Mouse (Mus musculus) stomach, adult 2 months (tissue): ENCODE results near the gene Zbtb24. TPM values are rescaled to one million over a fixed set of nuclear protein-coding genes. Genes with fewer than 3 reads are reported as not detected.

Experiments
- polyA plus RNA-seq: library from polyadenylated mRNA; depleted of rRNA; stranded (reverse); fragments of >200 nt; gene quantifications from 2 replicates; pipeline ENCODE4 v1.2.3, GENCODE M21; 2012; rRNA removed

Zbtb24 gene
- 4.2 and 4.6 TPM in 2 replicates for polyA plus RNA-seq

DNA sequence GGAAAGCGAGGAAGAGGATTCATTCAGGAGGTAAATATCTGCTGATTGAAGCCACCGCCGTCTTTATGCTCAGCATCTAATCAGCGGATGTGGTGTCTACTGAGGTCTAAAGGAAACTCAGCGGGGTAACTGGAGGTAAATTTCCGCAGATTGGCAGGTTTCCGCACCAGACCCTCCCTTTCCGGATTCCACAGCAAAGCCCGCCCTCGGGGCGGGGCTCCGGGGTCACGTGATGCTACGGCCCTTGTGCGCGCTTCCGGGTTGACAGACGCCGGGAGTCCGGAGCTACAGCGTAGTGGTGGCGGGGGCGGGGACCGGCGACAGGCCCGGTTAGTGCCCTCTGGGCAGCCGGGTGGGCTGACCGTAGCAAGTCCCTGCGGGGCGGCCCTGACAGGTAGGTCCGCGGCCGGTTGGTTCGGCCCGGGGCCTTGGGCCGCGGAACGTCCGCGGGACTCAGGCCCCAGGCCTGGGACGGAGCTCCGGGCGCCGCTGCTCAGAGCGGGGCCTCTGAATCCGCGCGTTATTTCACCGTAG lies at the start of gene Zbtb24:
Gene Zbtb24 (plus strand): TSS at position 247 of the 534 bp plus-strand sequence.

DNA sequence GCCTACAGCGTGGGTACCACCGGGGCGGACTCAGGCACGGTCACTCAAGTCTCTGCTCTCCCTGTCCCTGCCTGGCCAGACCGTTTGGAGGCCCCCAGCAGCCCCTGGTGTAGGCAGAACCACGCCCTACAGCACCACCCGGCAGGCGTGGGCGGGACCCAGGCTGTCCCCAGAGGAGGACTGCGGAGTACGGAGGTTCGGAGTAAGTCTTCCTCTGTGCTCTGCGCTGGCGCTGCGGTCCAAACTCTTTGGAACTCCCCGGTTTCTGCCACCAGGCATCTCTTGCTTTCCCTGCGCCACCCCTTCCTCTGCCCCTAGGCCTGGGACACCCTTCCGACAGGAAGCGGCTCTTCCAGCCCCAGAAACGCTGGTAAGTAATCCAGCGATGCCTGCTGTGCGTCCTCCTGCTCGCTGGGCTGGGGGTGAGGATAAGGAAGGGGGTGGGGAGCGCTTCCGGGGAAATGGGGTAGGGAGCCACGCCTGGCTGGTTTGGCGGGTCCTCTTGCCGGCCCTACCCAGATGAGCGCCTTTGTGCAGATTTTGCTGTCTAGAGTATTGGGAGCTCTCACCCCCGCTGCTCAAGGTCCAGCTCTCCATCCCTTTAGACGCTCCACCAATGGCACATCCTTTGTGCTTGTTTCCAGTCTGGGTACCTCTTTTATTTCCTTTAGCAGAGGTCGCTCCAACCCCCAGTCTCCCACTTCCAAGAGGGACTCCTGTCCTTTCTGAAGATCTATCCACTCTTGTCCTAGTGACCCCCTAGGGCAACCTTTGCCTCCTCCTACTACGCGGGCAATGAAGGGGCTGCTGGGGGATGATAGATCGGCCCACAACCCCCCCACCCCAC lies 26.2 kb downstream of the Zbtb24 start, which contains the start of gene Mical1:
Gene Mical1 (plus strand): TSS at position 144 of the 847 bp plus-strand sequence.

DNA sequence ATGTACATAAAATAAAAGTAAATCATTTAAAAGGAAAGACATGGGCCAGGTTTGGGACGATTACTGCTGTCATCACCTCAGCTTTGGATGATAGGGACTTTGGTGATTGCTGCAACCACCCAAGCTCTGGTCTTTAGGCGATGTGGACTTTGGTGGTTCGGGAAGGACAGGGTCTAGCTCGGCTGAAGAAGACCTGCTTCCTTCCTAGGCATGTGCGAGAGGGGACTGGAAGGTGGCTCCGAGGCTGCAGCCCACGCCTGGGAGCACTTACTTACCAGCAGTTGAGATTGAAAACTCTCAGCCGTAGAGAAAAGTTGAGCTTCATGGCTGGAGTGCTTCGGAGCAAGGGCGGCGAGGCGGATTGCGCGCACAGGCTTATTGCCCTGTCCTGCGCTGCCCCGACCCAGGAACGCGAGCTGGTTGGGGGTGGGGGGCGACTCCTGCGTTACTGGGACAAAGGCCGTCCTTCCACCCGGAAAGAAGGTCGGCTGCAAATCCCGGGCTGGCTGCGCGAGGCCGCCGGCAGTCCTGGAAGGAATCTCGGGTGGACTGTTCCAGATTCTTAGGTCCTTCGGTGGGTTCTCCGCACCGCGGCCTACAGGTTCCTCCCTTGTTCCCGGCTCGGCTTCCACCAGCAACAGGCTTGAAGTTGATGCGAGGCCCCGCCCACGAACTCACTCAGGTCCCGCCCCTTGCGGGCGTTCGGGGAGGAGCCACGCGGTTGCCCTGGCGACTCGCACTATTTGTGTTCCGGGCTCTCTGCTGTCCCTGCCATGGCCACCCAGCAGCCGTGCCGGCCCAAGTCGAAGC lies 39.7 kb downstream of the Zbtb24 start, which contains the start of the genes Smpd2 and Ppil6:
Gene Smpd2 (minus strand): TSS at position 662 of the 810 bp plus-strand sequence.
Gene Ppil6 (plus strand): TSS at position 732 of the 810 bp plus-strand sequence.

Other genes with a start within 250 kb of the Zbtb24 start
- 3.0 and 3.2 TPM in 2 replicates for gene Fig4, start 147.1 kb upstream of the Zbtb24 start, polyA plus RNA-seq
- not detected in 2 replicates for gene Ak9, start 146.4 kb upstream of the Zbtb24 start, polyA plus RNA-seq
- gene Mical1, start 25.9 kb downstream of the Zbtb24 start, polyA plus RNA-seq = 20.8 and 22.3 TPM in 2 replicates
- 38.8 and 48.1 TPM in 2 replicates for gene Smpd2, start 40.0 kb downstream of the Zbtb24 start, polyA plus RNA-seq
- gene Ppil6, start 40.1 kb downstream of the Zbtb24 start, polyA plus RNA-seq = 0.11 and 0.44 TPM in 2 replicates
- 42.3 and 44.8 TPM in 2 replicates for gene Cd164, start 69.0 kb downstream of the Zbtb24 start, polyA plus RNA-seq